Mouse (Mus musculus): ENCODE results near the gene Dgki. TPM values are rescaled to one million over a fixed set of nuclear protein-coding genes. Genes with fewer than 3 reads are reported as not detected.

The Dgki gene
- total RNA-seq, 1 experiment from 2014 or later, result not detected

GRCm38 (mm10) chr6:37252536-37252935, 47.4 kb downstream of the Dgki start:
- ATAC-seq (replicated peaks; ENCODE audit: insufficient number of reproducible peaks, low FRiP score, low TSS enrichment, poor library complexity, severe bottlenecking), result no peak

GRCm38 (mm10) chr6:37250671-37251070, 49.3 kb downstream of the Dgki start:
- no peak for ATAC-seq (replicated peaks; ENCODE audit: insufficient number of reproducible peaks, low FRiP score, low TSS enrichment, poor library complexity, severe bottlenecking)

GRCm38 (mm10) chr6:37245757-37246156, 54.2 kb downstream of the Dgki start:
- no peak for ATAC-seq (replicated peaks; ENCODE audit: insufficient number of reproducible peaks, low FRiP score, low TSS enrichment, poor library complexity, severe bottlenecking)

- ATAC-seq (replicated peaks; ENCODE audit: insufficient number of reproducible peaks, low FRiP score, low TSS enrichment, poor library complexity, severe bottlenecking), result no peak
Measured at GRCm38 (mm10) chr6:37244074-37244473, 55.9 kb downstream of the Dgki start.

- ATAC-seq (replicated peaks; ENCODE audit: insufficient number of reproducible peaks, low FRiP score, low TSS enrichment, poor library complexity, severe bottlenecking), result no peak
Measured at GRCm38 (mm10) chr6:37242769-37243121, 57.2 kb downstream of the Dgki start.

- no peak for ATAC-seq (replicated peaks; ENCODE audit: insufficient number of reproducible peaks, low FRiP score, low TSS enrichment, poor library complexity, severe bottlenecking)
Measured at GRCm38 (mm10) chr6:37242100-37242768, 57.8 kb downstream of the Dgki start.

- no peak for ATAC-seq (replicated peaks; ENCODE audit: insufficient number of reproducible peaks, low FRiP score, low TSS enrichment, poor library complexity, severe bottlenecking)
Measured at GRCm38 (mm10) chr6:37241434-37241833, 58.5 kb downstream of the Dgki start.

GRCm38 (mm10) chr6:37240140-37240539, 59.8 kb downstream of the Dgki start:
- no peak for ATAC-seq (replicated peaks; ENCODE audit: insufficient number of reproducible peaks, low FRiP score, low TSS enrichment, poor library complexity, severe bottlenecking)

GRCm38 (mm10) chr6:37236893-37237292, 63.1 kb downstream of the Dgki start:
- ATAC-seq (replicated peaks; ENCODE audit: insufficient number of reproducible peaks, low FRiP score, low TSS enrichment, poor library complexity, severe bottlenecking), result no peak

- no peak for ATAC-seq (replicated peaks; ENCODE audit: insufficient number of reproducible peaks, low FRiP score, low TSS enrichment, poor library complexity, severe bottlenecking)
Measured at GRCm38 (mm10) chr6:37231148-37231547, 68.8 kb downstream of the Dgki start.

- peak; percentile 71 for ATAC-seq (replicated peaks; ENCODE audit: insufficient number of reproducible peaks, low FRiP score, low TSS enrichment, poor library complexity, severe bottlenecking)
Measured at GRCm38 (mm10) chr6:37222947-37223510, 77.0 kb downstream of the Dgki start.

- no peak for ATAC-seq (replicated peaks; ENCODE audit: insufficient number of reproducible peaks, low FRiP score, low TSS enrichment, poor library complexity, severe bottlenecking)
Measured at GRCm38 (mm10) chr6:37222016-37222415, 78.0 kb downstream of the Dgki start.

- no peak for ATAC-seq (replicated peaks; ENCODE audit: insufficient number of reproducible peaks, low FRiP score, low TSS enrichment, poor library complexity, severe bottlenecking)
Measured at GRCm38 (mm10) chr6:37219110-37219509, 80.9 kb downstream of the Dgki start.

- ATAC-seq (replicated peaks; ENCODE audit: insufficient number of reproducible peaks, low FRiP score, low TSS enrichment, poor library complexity, severe bottlenecking), result no peak
Measured at GRCm38 (mm10) chr6:37216342-37216763, 83.6 kb downstream of the Dgki start.

GRCm38 (mm10) chr6:37215655-37216054, 84.3 kb downstream of the Dgki start:
- no peak for ATAC-seq (replicated peaks; ENCODE audit: insufficient number of reproducible peaks, low FRiP score, low TSS enrichment, poor library complexity, severe bottlenecking)

GRCm38 (mm10) chr6:37212930-37213329, 87.1 kb downstream of the Dgki start:
- 0 out of 2 replicates have a peak, but pooled peaks have one; percentile 38 for ATAC-seq (replicated peaks; ENCODE audit: insufficient number of reproducible peaks, low FRiP score, low TSS enrichment, poor library complexity, severe bottlenecking)

- ATAC-seq (replicated peaks; ENCODE audit: insufficient number of reproducible peaks, low FRiP score, low TSS enrichment, poor library complexity, severe bottlenecking), result no peak
Measured at GRCm38 (mm10) chr6:37211545-37212247, 88.3 kb downstream of the Dgki start.

- ATAC-seq (replicated peaks; ENCODE audit: insufficient number of reproducible peaks, low FRiP score, low TSS enrichment, poor library complexity, severe bottlenecking), result no peak
Measured at GRCm38 (mm10) chr6:37202901-37203300, 97.1 kb downstream of the Dgki start.

- no peak for ATAC-seq (replicated peaks; ENCODE audit: insufficient number of reproducible peaks, low FRiP score, low TSS enrichment, poor library complexity, severe bottlenecking)
Measured at GRCm38 (mm10) chr6:37200840-37201239, 99.1 kb downstream of the Dgki start.

GRCm38 (mm10) chr6:37199502-37199901, 100.5 kb downstream of the Dgki start:
- ATAC-seq (replicated peaks; ENCODE audit: insufficient number of reproducible peaks, low FRiP score, low TSS enrichment, poor library complexity, severe bottlenecking), result no peak

All from monocyte, adult 5-6 weeks (primary cell).